Mouse (Mus musculus): ENCODE measurements around the gene Fndc10.

GRCm38 (mm10) chr4:155654183-155654455 is 40.0 kb upstream of the Fndc10 start:
- TF ChIP-seq CTCF (IDR thresholded peaks at IDR 0.05; ENCODE audit: control insufficient read depth, insufficient read depth, insufficient read length) (no peak), USF1 (IDR thresholded peaks at IDR 0.05; ENCODE audit: low read depth) (no peak)
